Mouse (Mus musculus): Measurements from ENCODE around the gene Fto.

Fto gene

DNA sequence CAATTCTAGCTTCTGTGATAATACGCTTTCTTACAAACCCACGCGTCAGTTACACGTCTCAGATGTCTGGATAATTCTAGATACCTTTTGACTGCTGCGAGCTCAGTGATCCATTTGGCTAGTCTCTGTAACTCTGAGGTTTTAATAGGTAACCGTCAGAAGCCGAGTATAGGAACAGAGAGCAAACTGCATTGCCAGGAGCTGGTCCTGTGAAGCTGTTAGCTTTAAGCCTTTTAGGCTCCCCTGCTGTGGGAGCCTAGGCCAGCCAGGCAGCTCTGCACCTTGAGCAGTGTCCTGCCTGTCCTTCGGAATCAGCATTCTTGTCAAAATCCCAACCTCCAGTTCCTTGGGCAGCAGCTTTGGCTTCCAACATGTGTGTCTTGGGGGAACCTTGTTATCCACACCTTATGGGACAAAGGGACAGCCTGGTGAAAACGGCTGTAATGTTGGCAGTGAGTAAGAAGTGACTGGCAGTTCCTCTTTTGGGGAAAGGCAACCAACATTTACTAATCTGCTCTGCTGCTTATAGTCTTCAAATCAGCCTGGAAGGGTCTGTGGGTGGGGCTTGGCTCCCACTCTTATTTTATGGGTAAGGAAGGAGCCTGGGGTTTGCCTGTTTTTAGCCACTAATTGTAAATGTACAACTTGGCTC is 77.2 kb downstream of the Fto start:
- no peak for DNase-seq (ENCODE audit: low read depth, low spot score)

GRCm38 (mm10) chr8:91392261-91392660 is 78.9 kb downstream of the Fto start:
- no peak for DNase-seq (ENCODE audit: low read depth, low spot score)

DNA sequence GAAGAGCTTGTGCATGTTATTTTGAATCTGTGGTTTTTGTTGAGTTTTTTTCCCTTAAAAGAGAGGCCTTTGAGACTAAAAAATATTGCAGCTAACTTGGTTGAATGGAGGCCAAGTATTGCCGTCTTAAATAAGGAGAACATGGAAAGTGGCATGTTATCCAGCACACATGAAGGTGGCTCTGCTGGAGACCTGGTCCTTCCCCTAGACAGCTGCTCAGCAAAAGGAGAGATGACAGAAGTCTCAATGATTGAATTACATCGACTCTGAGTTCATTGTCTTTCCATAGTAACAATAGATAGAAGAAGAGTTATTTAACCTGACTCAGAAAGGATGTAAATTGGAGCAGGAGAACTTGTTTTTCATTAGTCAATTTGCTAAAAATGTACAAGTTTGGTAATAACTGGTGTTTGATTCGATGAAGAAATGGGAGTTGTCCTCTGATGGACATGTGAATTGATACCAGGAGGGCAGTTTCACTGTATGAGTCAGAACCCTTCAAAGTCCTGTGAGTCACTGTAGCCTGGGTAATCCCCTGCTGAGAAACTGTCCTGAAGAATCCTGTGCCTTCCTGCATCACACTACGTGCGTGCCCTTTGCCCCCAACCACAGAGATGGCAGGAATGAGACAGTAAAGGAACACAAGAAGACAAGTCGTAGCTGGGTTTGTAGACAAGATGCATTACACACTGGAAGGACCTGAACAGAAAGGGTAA is 82.2 kb downstream of the Fto start:
- no peak for DNase-seq (ENCODE audit: low read depth, low spot score)

GRCm38 (mm10) chr8:91398053-91398452 is 84.7 kb downstream of the Fto start:
- DNase-seq (ENCODE audit: low read depth, low spot score), result no peak

DNA sequence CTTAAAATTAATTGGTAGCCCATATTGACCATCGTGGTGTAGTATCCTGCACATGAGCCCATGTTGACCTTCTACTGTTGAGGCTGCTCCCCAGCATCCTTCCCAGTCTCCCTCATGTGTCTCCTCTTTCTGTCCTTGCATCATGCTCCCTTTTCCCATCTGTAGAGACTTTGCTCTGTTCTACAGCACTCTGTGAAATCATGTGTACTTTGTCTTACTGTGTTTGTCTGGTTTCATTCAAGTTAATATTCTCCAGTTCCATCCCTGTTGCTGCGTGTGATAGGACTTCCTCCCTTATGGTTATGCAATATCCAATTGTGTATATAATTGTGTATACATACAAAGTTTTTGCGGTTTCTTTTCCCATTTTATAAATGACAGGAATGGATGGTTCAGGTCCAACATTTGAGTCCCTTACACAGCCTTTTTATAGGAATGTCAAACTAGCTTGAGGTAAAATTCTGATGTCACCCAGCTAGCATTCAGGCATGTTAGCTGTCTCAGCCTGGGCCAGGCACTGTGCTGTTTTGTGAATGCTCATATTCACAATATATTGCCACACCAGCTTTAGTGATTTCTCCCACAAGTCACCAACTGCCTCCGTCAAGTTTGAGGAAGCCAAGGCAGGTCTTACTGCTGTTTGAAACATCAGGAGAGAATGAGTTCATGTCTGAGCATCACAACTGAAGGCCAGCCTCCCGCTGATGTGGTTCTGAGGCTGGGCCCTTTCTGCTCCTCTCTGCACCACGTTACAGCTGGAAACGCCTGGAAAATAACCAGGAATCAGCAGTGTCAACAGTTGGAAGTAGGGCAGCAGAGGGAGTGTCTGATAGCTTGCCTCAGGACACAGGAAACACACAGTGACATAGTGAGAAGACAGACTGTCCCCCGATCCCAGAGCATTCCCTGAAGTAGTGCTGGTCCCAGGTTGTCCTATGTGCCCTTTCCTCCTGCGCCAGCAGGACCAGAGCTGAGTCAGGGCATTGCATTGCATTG is 90.0 kb downstream of the Fto start:
- no peak for DNase-seq (ENCODE audit: low read depth, low spot score)

DNA sequence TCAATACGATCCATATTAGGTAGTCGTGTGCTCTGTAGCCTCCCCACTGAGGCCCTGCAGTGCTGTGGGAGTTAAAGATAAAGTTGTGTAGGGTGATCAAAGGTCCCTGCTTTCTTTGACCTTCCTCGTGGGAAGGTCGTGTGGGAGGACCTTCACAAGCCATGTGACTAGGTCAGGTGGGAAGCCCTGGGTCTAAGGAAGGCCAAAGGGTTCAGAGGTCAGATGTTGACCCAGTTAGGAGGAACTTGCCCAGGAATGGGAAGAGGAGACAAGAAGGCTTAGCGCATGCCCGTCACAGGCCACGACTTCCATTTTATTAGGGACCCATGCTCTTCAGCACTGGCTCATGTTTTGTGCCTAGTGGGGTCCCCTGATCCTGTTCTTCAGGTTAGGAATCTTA is 91.0 kb downstream of the Fto start:
- no peak for DNase-seq (ENCODE audit: low read depth, low spot score)

DNA sequence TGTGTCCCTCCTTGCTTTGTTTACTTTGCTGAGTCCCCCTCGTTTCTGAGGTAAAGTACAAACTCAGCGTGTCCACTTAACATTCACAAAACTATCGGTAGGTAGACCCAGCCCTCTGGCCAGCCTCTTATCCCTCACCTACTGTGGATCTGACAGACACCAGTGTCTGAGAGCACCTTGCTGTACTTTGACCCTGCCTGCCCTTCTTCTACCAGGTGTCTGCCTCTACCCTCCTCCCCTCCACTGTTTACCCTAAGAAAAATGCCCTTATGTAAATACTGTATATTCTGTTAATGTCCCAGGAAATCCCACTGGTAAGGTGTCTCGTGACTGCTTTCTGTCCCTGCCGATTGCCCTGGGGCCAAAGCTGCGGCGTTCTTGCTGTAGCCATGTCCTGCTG is 91.8 kb downstream of the Fto start:
- no peak for DNase-seq (ENCODE audit: low read depth, low spot score)

GRCm38 (mm10) chr8:91406624-91407290 is 93.4 kb downstream of the Fto start:
- no peak for DNase-seq (ENCODE audit: low read depth, low spot score)

DNA sequence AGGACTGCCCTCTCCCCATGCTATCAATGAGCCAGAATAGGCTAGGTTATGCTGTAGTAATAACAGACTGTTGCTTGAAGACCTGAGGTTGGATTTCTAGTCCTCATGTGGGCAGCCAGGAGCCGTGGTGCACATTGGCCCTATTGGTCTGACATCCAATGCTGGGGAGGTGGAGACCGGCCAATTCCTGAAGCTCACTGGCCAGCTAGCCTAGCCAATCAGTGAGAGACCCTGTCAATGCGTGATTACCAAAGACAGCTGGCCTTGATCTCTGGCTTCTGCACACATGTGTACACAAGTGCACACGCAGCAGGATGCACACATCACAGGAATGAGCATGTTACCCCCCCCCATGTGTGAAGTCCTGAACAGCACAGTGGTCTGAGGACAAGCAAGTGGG is 94.6 kb downstream of the Fto start:
- no peak for DNase-seq (ENCODE audit: low read depth, low spot score)

DNA sequence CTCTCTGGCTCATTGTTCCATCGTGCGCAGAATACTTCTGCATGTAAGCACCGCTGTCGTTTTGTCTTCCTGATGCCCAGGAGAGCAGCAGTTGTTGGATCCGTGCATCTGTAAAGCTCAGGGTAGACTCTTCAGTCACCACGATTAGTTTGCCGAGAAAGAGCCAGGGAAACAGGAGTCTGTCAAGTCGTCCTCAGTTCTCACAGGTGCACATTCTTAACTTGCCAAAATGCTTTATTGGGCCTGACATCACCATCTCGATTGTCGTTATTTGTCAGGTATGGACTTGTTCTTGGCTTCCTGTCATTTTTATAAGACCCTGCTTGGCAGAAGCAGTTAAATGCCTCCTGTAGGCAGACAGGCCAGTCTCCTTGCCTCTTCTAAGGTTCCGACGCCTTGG is 96.7 kb downstream of the Fto start:
- DNase-seq (ENCODE audit: low read depth, low spot score), result no peak

GRCm38 (mm10) chr8:91424491-91425074 is 111.3 kb downstream of the Fto start:
- no peak for DNase-seq (ENCODE audit: low read depth, low spot score)

DNA sequence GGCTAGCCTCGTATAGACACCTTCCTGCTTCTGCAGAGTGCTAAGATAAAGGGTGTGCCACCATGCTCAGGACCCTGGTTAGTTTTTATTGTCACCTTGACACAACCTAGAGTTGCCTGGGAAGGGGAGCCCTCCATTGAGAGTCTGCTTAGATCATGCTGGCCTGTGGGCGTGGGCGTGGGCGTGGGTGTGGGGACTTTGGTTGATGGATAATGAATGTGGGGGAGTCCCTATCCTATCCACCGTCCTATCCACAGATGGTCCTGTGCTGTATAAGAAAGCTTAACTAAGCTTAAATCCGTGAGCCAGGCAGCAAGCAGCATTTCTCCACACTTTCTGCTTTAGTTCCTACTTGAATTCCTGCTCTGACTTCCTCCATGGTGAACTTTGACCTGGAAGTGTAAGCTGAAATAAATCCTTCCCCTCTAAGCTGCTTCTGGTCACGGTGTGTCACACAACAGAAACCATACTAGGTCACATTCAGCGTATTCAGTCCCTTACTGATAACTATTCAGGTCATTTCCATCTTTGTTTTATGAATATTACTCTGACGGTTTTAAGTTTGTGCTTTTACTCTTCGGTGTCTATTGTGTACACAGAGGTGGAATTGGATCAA is 112.0 kb downstream of the Fto start:
- DNase-seq (ENCODE audit: low read depth, low spot score), result no peak

GRCm38 (mm10) chr8:91426496-91426895 is 113.2 kb downstream of the Fto start:
- DNase-seq (ENCODE audit: low read depth, low spot score), result no peak

DNA sequence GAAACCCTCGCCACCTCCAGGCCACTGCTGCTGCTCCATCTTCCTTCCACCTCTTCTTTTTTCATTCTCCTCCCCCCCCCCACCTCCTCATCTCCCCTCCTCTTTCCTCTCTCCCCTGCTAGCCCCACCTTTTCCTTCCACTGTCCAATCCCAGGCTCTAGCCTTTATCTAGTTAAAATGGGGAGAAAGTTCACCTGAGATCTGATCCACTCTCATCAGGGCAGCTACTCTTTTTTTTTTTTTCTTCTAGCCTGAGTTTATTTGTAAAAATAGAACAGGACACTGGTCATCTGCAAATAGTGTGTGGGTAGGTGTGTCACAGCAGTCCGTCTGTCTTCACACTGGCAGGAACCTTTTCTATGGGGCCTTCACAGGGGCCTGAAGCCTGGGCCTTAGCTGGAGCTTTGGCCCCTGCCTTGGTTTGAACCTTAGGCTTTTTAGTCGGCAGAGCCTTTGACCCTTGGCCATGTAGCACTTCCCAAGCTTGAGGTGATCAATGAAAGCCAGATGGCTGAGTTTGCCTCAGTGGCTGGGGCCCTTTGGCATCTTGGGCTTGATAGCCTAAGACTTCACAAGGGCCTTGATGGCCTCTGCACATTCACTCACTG is 117.1 kb downstream of the Fto start:
- DNase-seq (ENCODE audit: low read depth, low spot score), result no peak

GRCm38 (mm10) chr8:91436036-91436435 is 122.7 kb downstream of the Fto start:
- DNase-seq (ENCODE audit: low read depth, low spot score), result no peak

DNA sequence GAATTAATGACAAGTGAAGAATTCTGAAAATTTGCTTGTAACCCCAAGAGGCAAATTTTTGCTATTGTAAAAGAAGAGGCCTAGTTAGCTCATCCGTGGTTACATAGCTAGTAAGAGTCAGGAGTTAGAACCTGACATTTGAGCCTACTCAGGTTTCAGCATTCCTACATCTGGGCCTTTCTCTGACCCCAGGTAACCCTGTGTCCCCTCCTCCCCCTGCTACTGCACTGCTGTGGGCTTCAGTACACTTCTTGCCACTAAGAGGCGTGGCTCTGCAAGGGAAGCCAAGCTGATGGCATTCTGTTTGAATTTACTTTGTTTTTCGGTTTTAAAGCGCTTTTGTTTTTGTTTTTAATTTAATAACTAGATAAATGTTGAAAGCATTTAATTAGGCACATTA is 130.6 kb downstream of the Fto start:
- peak; percentile 87 for DNase-seq (ENCODE audit: low read depth, low spot score)

GRCm38 (mm10) chr8:91444636-91445410 is 131.5 kb downstream of the Fto start:
- DNase-seq (ENCODE audit: low read depth, low spot score), result peak; percentile 57

- peak; percentile 29 for DNase-seq (ENCODE audit: low read depth, low spot score)
These were observed 132.2 kb downstream of the Fto start for GRCm38 (mm10) chr8:91445516-91445915.

GRCm38 (mm10) chr8:91446008-91446407 is 132.7 kb downstream of the Fto start:
- DNase-seq (ENCODE audit: low read depth, low spot score), result peak; percentile 63

Data from forelimb bud, embryonic 11.5 days (tissue).